Mouse (Mus musculus) left cerebral cortex, postnatal 14 days (tissue): Measurements from ENCODE around the gene Pde10a. TPM values are rescaled to one million over a fixed set of nuclear protein-coding genes. Genes with fewer than 3 reads are reported as not detected.

ENCODE experiments used
- DNase-seq, 2 experiments: peaks; one replicate each; pipeline ENCODE4 v3.0.0; 2021 to 2022; ENCODE audit warnings: low spot score in 2 of 2, mixed read lengths in 1 of 2
- intact Hi-C: fragments of 180-260 bp; cut with DNase I; formaldehyde crosslinking; loops from one replicate; pipeline ENCODE4 v1.15.1; 2025
- total RNA-seq, 2 experiments: library from RNA; stranded (reverse); gene quantifications; 2 replicates each; pipeline ENCODE4 v1.2.3; 2021

Gene Pde10a
- total RNA-seq, 2 experiments from 2014 or later, result 54.4 to 81.4 TPM

- intact Hi-C loops, result no loop called here
- no peak for DNase-seq
Observed at GRCm38 (mm10) chr17:8895991-8896390, 370.8 kb downstream of the Pde10a start.

DNA sequence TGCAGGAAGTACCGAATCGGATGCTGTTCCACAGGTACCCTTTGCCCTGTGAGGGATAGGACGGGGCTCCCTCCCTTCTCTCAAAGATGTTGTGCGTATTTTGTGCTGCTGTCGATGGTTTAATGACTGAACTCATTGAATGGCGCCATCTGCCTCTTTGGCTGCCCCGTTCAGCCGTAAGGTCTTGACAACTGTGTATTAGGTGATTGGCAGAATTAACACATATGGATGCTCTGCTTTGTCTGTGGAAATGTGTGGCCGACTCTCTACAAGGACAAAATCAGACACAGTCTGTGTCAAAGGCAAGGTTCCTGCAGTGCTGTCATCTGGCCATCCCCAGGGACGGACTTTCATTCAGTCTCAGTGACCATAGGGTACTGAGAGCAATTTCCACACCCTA is 372.6 kb downstream of the Pde10a start:
- DNase-seq, result no peak
- intact Hi-C loops, result no loop called here

GRCm38 (mm10) chr17:8898221-8898620 is 373.0 kb downstream of the Pde10a start:
- DNase-seq, result no peak
- intact Hi-C loops, result no loop called here

DNA sequence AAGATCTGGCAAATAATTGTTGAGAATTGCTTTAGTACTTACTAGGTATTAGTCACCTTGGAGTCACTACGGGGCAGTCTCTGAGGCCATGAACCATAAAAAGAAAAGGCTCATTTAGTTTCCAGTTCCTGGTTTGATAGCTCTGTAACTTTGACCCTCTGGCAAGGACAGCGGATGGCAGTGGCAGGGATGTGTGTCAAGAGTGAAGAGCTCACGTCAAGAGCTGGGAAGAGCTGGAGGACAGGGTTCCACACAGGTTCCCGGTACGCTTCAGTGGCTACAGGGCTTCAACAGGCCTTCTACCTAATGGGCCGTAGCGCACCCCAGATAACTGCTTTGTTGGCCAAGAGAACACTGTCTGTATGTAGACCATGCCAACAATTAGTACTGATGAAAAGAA is 374.0 kb downstream of the Pde10a start:
- DNase-seq, result no peak
- intact Hi-C loops, result no loop called here

GRCm38 (mm10) chr17:8903555-8904283 is 378.5 kb downstream of the Pde10a start:
- no peak for DNase-seq
- intact Hi-C loops, result no loop called here

GRCm38 (mm10) chr17:8910571-8910970 is 385.4 kb downstream of the Pde10a start:
- intact Hi-C loops, result no loop called here
- no peak for DNase-seq

DNA sequence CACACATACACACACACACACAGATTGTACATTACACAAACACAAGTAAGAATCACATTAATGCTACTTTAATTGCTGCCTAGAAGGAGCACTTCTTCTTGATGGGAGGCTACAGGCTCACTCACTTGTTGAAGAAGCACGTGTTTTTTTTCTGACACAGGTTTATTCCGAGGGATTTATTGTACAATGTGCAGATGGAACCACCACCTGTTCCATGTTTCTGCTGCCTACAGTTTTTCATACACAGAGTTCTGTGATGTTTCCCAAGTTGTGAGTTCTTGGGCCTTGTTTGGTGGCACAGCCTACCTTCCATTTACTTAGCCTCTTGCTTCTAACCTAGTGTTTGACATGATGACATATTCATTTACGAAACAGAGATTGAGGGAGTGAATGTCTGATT is 387.8 kb downstream of the Pde10a start:
- no peak for DNase-seq
- intact Hi-C loops, result no loop called here

GRCm38 (mm10) chr17:8915693-8916092 is 390.5 kb downstream of the Pde10a start:
- no peak for DNase-seq
- intact Hi-C loops, result no loop called here

GRCm38 (mm10) chr17:8923074-8923473 is 397.9 kb downstream of the Pde10a start:
- DNase-seq, result no peak
- intact Hi-C loops, result no loop called here

GRCm38 (mm10) chr17:8923727-8924126 is 398.6 kb downstream of the Pde10a start:
- intact Hi-C loops, result no loop called here
- no peak for DNase-seq

GRCm38 (mm10) chr17:8925819-8926383 is 400.7 kb downstream of the Pde10a start:
- intact Hi-C loops, result no loop called here
- DNase-seq, result no peak

DNA sequence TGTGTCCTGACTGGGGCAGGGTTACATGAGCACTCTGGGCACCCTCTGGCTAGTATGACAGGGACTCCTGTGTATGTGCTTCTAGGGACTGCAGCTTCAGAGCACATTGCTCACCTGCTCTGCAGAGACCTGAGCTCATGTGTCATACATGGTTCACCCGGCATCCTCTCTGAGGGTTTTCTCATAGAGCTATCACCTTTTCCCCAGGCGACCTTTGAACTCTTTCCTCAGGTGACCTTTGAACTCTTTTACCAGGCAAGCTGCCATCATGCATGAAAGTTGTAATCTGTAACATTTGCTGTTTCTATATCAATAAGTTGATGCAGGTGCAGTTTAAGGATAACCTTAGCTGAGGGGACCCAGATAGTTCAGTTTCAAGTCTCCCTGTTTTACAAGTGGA is 403.4 kb downstream of the Pde10a start:
- intact Hi-C loops, result no loop called here
- DNase-seq, result no peak

GRCm38 (mm10) chr17:8929636-8930035 is 404.5 kb downstream of the Pde10a start:
- DNase-seq, result no peak
- intact Hi-C loops, result no loop called here

GRCm38 (mm10) chr17:8935604-8936003 is 410.4 kb downstream of the Pde10a start:
- DNase-seq, result peak in 1 of 2 experiments; percentile 31
- intact Hi-C loops, result loop anchor here (2.0 to 5.0 kb wide), 2 partner anchors 133 to 321 kb away; no protein-coding TSS in a partner anchor

DNA sequence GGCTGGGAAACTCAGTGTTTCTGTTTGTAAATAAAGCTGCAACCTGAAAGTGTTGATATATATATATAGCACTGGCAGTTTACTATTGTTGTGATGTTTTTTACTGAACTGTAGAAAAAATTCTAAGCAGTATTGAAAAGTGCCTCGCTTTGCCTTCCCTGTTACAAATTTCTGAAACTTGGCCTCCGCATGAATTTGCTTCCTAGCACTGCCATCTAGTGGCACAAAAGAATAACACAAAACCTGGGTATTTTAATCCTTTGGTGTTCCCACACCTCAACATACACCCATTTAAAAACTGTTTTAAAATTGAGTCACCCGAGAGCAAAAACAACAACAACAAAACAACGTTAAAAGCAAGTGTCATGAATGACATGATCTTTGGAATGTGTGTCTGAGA is 411.4 kb downstream of the Pde10a start:
- intact Hi-C loops, result loop anchor here (2.0 to 5.0 kb wide), 2 partner anchors 134 to 322 kb away; no protein-coding TSS in a partner anchor
- DNase-seq, result peak; percentile 61 to 63

GRCm38 (mm10) chr17:8951588-8951987 is 426.4 kb downstream of the Pde10a start:
- intact Hi-C loops, result no loop called here
- no peak for DNase-seq

DNA sequence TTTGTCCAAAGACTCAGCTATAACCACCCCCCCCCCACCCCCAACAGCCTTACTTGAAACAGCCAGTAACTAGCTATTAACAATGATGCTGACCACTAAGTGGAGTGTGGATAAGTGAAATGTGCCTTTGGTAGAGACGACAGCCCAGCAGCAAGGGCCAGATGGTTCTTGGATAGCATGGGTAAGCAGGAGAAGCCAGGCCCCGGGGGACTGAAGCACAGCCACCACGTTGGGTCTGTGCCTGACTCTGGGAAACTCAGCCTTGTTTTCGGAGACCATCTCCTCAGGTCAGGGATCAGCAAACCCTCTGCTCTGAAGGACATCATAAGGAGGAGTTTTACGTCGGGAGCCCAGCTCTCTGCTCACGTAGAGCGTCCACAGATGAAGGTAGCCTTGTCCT is 427.8 kb downstream of the Pde10a start:
- intact Hi-C loops, result no loop called here
- no peak for DNase-seq

DNA sequence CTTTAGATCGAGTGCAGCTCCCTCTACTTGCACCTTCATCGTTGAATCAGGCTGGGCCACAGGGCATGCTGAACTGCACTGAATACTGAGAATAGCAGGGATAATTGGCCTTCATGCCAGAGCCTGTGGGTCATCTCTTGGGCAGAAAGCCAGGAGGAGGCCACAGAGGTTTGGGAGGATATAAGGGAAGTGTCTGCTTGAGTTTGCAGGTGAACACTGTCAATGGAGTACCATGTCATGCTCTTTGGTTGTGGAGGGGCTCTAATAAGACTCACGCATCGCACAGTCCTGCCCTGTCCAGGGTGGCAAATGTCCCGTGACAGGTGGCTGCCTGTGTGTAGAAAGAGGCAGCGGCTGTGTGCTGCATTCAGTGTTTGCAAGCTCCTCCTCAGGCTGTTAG is 433.0 kb downstream of the Pde10a start:
- no peak for DNase-seq
- intact Hi-C loops, result no loop called here

GRCm38 (mm10) chr17:8960386-8960785 is 435.2 kb downstream of the Pde10a start:
- no peak for DNase-seq
- intact Hi-C loops, result no loop called here

DNA sequence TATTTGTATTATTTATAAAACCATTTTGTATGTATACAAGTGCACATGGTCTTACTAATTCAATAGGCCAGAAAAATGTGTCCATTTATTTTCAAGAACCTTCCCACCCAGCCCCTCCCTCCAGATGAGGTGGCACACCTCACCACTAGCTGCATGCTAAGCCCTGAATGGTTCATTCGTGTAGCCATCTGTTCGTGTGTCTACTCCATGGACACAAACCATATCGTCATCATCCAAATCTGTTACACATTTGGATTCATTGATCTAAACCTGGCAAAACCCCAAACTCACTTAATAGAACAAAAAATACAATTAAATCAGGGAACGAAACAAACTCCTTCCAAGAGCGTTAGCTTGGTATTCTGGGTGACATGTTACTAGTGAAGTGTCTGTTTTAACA is 435.9 kb downstream of the Pde10a start:
- intact Hi-C loops, result no loop called here
- no peak for DNase-seq

- intact Hi-C loops, result no loop called here
- no peak for DNase-seq
Observed at GRCm38 (mm10) chr17:8961644-8962043, 436.5 kb downstream of the Pde10a start.
